Mouse (Mus musculus) megakaryocyte, embryonic 14.5 days (primary cell): ENCODE data around the gene Hddc3. TPM values are rescaled to one million over a fixed set of nuclear protein-coding genes. Genes with fewer than 3 reads are reported as not detected.

ENCODE experiments used
- H3K27me3 ChIP-seq: replicated peaks from 2 replicates; pipeline ENCODE3; 2012; ENCODE audit warnings: inconsistent platforms
- H3K36me3 ChIP-seq: replicated peaks from 2 replicates; pipeline ENCODE3; 2012; ENCODE audit warnings: low read length, inconsistent platforms, mixed read lengths
- H3K4me1 ChIP-seq: 2 replicates; pipeline ENCODE4 v1.6.1; 2012; ENCODE audit warnings: inconsistent platforms
- H3K4me3 ChIP-seq: replicated peaks from 2 replicates; pipeline ENCODE3; 2012; ENCODE audit warnings: moderate library complexity, mild to moderate bottlenecking, inconsistent platforms
- H3K9me3 ChIP-seq: 2 replicates; pipeline ENCODE4 v1.6.1; 2012; ENCODE audit warnings: inconsistent platforms
- FLI1 ChIP-seq: IDR thresholded peaks from 2 replicates; pipeline ENCODE4 v1.6.1; 2012; ENCODE audit warnings: low read length, inconsistent platforms, mixed read lengths
- GATA1 ChIP-seq: IDR thresholded peaks from 3 replicates; pipeline ENCODE4 v1.6.1; 2012; ENCODE audit warnings: mixed read lengths, low read length, inconsistent platforms, borderline replicate concordance
- polyA plus RNA-seq: library from polyadenylated mRNA; stranded (reverse); fragments of >175 nt; gene quantifications from 2 replicates; pipeline ENCODE4 v1.2.3, GENCODE M21; 2012; ENCODE audit warnings: low replicate concordance; ENCODE audit not compliant: insufficient read depth

Gene Hddc3
- polyA plus RNA-seq, 1 experiment: 104 TPM

DNA sequence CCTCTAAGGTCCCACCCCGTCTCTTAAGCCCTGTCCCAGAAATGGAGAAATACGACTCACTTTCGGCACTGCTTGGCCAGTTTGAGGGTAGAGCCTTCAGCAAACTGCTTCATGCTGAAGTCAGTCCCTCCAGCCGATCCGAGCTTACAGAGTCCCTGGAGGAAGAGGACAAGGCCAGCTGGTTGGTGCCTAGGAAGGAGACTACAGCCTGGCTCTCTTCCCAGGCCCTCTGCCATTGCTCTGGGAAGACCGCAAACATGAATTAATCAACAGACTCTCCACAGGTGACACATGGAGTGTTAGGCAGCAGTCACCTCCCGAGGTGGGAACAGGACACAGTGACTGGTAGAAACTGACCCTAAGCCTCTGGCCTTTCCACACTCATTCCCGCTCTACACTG, 12.6 kb upstream of the Hddc3 start:
- H3K4me3 ChIP-seq: no peak overlapping the region
- H3K36me3 ChIP-seq: peaks cover 100% of the 10 kb centered on the region
- no peak for TF ChIP-seq FLI1
- no peak for TF ChIP-seq GATA1
- H3K9me3 ChIP-seq: peaks cover 10% of the 10 kb centered on the region
- peaks cover 39% of the 10 kb centered on the region for H3K4me1 ChIP-seq
- no peaks in the 10 kb centered on the region for H3K27me3 ChIP-seq

- Histone ChIP-seq H3K36me3 (peaks cover 100% of the 10 kb centered on the region), H3K4me3 (peak overlapping the region; percentile 13), H3K9me3 (peaks cover 10% of the 10 kb centered on the region), H3K27me3 (no peaks in the 10 kb centered on the region), H3K4me1 (peaks cover 40% of the 10 kb centered on the region)
- TF ChIP-seq GATA1 (no peak), FLI1 (no peak)
Observed at GRCm38 (mm10) chr7:80331433-80331832, 11.5 kb upstream of the Hddc3 start.

DNA sequence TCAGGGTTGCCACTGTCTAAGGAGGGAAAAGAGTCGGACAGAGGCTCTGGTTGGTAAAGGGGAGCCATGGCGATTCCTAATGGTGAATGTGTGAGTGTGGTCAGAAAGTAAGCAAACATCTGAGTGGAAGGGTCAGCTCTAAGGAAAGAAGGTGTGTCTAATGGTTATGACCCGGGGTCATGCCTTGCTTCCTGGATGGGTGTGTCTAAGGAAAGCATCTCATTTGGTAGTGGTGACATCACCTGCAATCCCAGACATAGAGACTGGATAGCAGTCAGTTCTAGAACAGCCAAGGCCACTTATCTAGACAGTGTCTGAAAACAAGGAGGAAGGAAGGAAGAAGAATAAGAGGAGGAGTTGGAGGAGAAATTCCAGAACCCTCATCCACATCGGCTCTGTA, 8.1 kb upstream of the Hddc3 start:
- TF ChIP-seq GATA1 (no peak), FLI1 (no peak)
- Histone ChIP-seq H3K36me3 (peaks cover 90% of the 10 kb centered on the region), H3K4me3 (no peak overlapping the region), H3K27me3 (no peaks in the 10 kb centered on the region), H3K4me1 (peaks cover 52% of the 10 kb centered on the region), H3K9me3 (peaks cover 10% of the 10 kb centered on the region)

- Histone ChIP-seq H3K9me3 (peaks cover 10% of the 10 kb centered on the region), H3K36me3 (peaks cover 69% of the 10 kb centered on the region)
- TF ChIP-seq FLI1 (no peak), GATA1 (no peak)
Observed at GRCm38 (mm10) chr7:80336932-80337331, 6.0 kb upstream of the Hddc3 start.

GRCm38 (mm10) chr7:80339371-80339770, 3.5 kb upstream of the Hddc3 start:
- H3K4me1 ChIP-seq: peaks cover 81% of the 10 kb centered on the region
- no peaks in the 10 kb centered on the region for H3K9me3 ChIP-seq
- no peaks in the 10 kb centered on the region for H3K27me3 ChIP-seq
- H3K36me3 ChIP-seq: peaks cover 45% of the 10 kb centered on the region
- TF ChIP-seq FLI1: no peak
- no peak for TF ChIP-seq GATA1
- peak overlapping the region; percentile 93 for H3K4me3 ChIP-seq

More at GRCm38 (mm10) chr7:80336932-80337331, 6.0 kb upstream of the Hddc3 start:
- H3K27me3 ChIP-seq: no peaks in the 10 kb centered on the region
- H3K4me3 ChIP-seq: no peak overlapping the region
- H3K4me1 ChIP-seq: peaks cover 62% of the 10 kb centered on the region

GRCm38 (mm10) chr7:80339793-80340628, 2.9 kb upstream of the Hddc3 start:
- Histone ChIP-seq H3K36me3 (peaks cover 38% of the 10 kb centered on the region), H3K9me3 (no peaks in the 10 kb centered on the region), H3K4me3 (peak overlapping the region; percentile 94), H3K4me1 (peaks cover 77% of the 10 kb centered on the region), H3K27me3 (no peaks in the 10 kb centered on the region)
- no peak for TF ChIP-seq GATA1
- no peak for TF ChIP-seq FLI1

DNA sequence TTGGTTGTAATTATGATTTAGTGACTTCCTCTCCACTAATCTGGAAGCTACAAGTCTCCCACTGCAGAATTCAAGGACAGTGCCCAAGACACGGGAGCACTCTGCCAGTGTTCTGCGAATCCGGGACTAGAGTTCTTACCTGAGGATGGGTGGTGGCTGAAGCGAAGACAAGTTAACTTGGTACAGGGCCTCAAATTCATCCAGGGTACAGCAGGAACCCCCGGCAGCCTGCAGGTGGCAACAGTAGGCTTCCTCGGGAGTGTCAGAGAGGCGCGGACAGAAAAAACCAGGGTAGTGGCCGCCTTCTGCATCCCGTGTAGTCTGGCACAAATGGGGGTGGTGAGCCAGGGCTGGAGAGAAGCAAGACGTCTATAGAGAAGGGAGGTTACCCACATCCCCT, 2.1 kb upstream of the Hddc3 start, which contains the start of gene Unc45a:
Gene Unc45a (minus strand): TSS at position 213 of the 400 bp plus-strand sequence.
- peaks cover 75% of the 10 kb centered on the region for H3K4me1 ChIP-seq
- TF ChIP-seq FLI1 (no peak), GATA1 (no peak)
- H3K4me3 ChIP-seq: peak within 1 kb of the TSS; percentile 94
- no peaks in the 10 kb centered on the region for H3K9me3 ChIP-seq
- no peaks in the 10 kb centered on the region for H3K27me3 ChIP-seq
- peaks cover 35% of the 10 kb centered on the region for H3K36me3 ChIP-seq

DNA sequence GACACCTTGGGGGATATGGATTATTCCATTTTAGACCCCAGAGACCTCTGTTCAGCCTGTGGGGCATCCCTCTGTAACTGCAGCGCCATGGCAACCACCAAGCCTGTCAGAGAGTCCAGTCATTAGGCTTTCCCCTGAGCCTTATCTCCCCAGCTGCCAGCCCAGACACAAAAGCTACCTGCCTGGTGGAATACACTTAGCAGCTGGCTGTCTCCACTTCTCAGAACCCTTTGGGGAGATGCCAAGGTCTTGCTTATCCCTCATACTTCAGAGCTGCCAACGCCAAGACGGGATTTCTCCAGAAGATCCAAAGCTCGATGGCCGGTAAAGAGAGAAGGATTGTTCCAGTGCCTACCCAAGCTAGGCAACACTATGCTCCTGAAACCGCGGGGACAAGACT, 1.1 kb upstream of the Hddc3 start:
- no peak overlapping the region for H3K4me3 ChIP-seq

GRCm38 (mm10) chr7:80343270-80344018, 540 bp downstream of the Hddc3 start:
- Histone ChIP-seq H3K36me3 (peaks cover 30% of the 10 kb centered on the region), H3K4me3 (peak overlapping the region; percentile 94), H3K9me3 (no peaks in the 10 kb centered on the region), H3K27me3 (no peaks in the 10 kb centered on the region), H3K4me1 (peaks cover 79% of the 10 kb centered on the region)
- TF ChIP-seq GATA1 (no peak), FLI1 (no peak)

More for the DNA sequence above, 1.1 kb upstream of the Hddc3 start:
- peaks cover 75% of the 10 kb centered on the region for H3K4me1 ChIP-seq
- no peak for TF ChIP-seq FLI1
- TF ChIP-seq GATA1: no peak
- H3K9me3 ChIP-seq: no peaks in the 10 kb centered on the region
- H3K36me3 ChIP-seq: peaks cover 35% of the 10 kb centered on the region
- H3K27me3 ChIP-seq: no peaks in the 10 kb centered on the region

DNA sequence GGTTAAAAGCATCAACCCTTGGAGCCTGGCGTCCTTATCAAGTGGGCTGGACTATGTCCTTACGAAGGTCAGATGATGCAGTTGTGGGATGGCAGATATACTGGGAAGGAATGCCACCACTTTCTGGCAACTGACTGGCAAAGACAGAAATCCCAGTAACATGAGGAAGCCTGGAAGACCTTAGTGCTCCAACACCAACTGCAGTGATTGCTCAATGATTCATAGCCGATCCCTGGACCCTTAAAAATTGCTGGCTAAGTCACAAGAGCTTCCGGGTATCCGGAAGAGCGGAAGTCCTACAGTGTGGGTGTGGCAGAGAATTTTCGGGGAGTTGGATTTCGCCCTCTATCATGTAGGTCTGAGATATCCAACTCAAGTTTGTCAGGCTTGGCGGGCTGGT, 3.3 kb downstream of the Hddc3 start:
- peaks cover 85% of the 10 kb centered on the region for H3K4me1 ChIP-seq
- no peak overlapping the region for H3K4me3 ChIP-seq
- TF ChIP-seq FLI1 (no peak), GATA1 (no peak)
- H3K9me3 ChIP-seq: no peaks in the 10 kb centered on the region
- peaks cover 52% of the 10 kb centered on the region for H3K36me3 ChIP-seq
- no peaks in the 10 kb centered on the region for H3K27me3 ChIP-seq
